Mouse (Mus musculus) ZHBTc4 (cell line): ENCODE data around the gene Tiam1.

Source experiments
- DNase-seq: peaks from one replicate; pipeline ENCODE4 v3.0.0-alpha.2; 2011; ENCODE audit warnings: low read depth, low spot score

Gene Tiam1

GRCm38 (mm10) chr16:89883897-89884296 lies 259.7 kb downstream of the Tiam1 start:
- no peak for DNase-seq

GRCm38 (mm10) chr16:89882477-89883234 lies 260.9 kb downstream of the Tiam1 start:
- no peak for DNase-seq

GRCm38 (mm10) chr16:89877206-89877605 lies 266.4 kb downstream of the Tiam1 start:
- DNase-seq: no peak

- DNase-seq: no peak
Measured at GRCm38 (mm10) chr16:89876079-89876478, 267.5 kb downstream of the Tiam1 start.

- no peak for DNase-seq
Measured at GRCm38 (mm10) chr16:89874012-89874704, 269.4 kb downstream of the Tiam1 start.

- DNase-seq: no peak
Measured at GRCm38 (mm10) chr16:89872011-89872942, 271.3 kb downstream of the Tiam1 start.

- no peak for DNase-seq
Measured at GRCm38 (mm10) chr16:89871382-89871781, 272.2 kb downstream of the Tiam1 start.

- DNase-seq: no peak
Measured at GRCm38 (mm10) chr16:89870059-89870458, 273.5 kb downstream of the Tiam1 start.

- DNase-seq: no peak
Measured at GRCm38 (mm10) chr16:89868502-89868901, 275.1 kb downstream of the Tiam1 start.

- peak; percentile 55 for DNase-seq
Measured at GRCm38 (mm10) chr16:89867212-89867829, 276.2 kb downstream of the Tiam1 start.

GRCm38 (mm10) chr16:89865136-89865535 lies 278.4 kb downstream of the Tiam1 start:
- DNase-seq: no peak

GRCm38 (mm10) chr16:89864710-89865109 lies 278.9 kb downstream of the Tiam1 start:
- no peak for DNase-seq

- DNase-seq: peak; percentile 57
Measured at GRCm38 (mm10) chr16:89863264-89863663, 280.3 kb downstream of the Tiam1 start.

- no peak for DNase-seq
Measured at GRCm38 (mm10) chr16:89861531-89861930, 282.0 kb downstream of the Tiam1 start.

GRCm38 (mm10) chr16:89860708-89861107 lies 282.9 kb downstream of the Tiam1 start:
- DNase-seq: no peak

GRCm38 (mm10) chr16:89857666-89858065 lies 285.9 kb downstream of the Tiam1 start:
- DNase-seq: no peak

GRCm38 (mm10) chr16:89854731-89855130 lies 288.8 kb downstream of the Tiam1 start:
- DNase-seq: no peak

- DNase-seq: no peak
Measured at GRCm38 (mm10) chr16:89851333-89851732, 292.2 kb downstream of the Tiam1 start.

- DNase-seq: no peak
Measured at GRCm38 (mm10) chr16:89848651-89849597, 294.6 kb downstream of the Tiam1 start.

- peak; percentile 52 for DNase-seq
Measured at GRCm38 (mm10) chr16:89848179-89848578, 295.4 kb downstream of the Tiam1 start.
